Mouse (Mus musculus): ENCODE data around the gene E130208F15Rik.

DNA sequence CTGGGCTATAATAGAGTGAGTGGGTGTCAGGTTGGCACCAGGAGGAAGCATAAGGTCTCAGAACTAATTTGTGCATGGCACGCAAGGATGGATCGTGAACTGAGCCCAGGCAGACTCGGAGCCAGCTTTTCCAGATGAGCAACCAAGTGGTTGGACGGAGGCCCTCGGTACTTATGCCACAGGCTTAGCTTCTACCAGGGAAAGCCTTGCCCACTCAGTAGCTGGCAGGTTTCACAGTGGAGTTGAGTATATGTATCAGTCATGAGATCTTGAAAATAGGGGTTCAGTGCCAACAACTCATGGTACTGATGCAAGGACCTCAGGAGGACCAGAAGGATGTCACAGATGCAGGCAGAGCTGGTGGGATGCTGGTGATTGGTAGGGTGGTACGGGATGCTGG, 14.1 kb downstream of the E130208F15Rik start:
- TF ChIP-seq CTCF (IDR thresholded peaks at IDR 0.05; ENCODE audit: insufficient read depth, low read depth, low read length) = no peak
- TF ChIP-seq POLR2A (IDR thresholded peaks at IDR 0.05; ENCODE audit: insufficient read depth, low read depth, low read length) = no peak

Data from olfactory bulb, adult 2 months (tissue).